8 mouse cellular contexts compared by ENCODE assay signal in genomic region chr1:180725704-180726179, GRCm38 (mm10). TPM values are rescaled to one million over a fixed set of nuclear protein-coding genes. Genes with fewer than 3 reads are reported as not detected.
A peak's percentile ranks its signal among the peaks of the same experiment; 100 is the strongest.
DNase-seq lines count a peak whose midpoint lies in the region; ATAC-seq lines count a peak whose summit lies in the region.

Gene Acbd3, plus strand, starts transcription at chr1:180726043.

- peak; percentile 91 for ATAC-seq in inflammation-experienced regulatory T-cells, adult 6 months
- ATAC-seq in megakaryocyte-erythroid progenitor cell, adult 5-6 weeks (replicated peaks; ENCODE audit: low FRiP score, low TSS enrichment, poor library complexity, severe bottlenecking) = peak; percentile 88

- DNase-seq in adipocyte (ENCODE audit: low spot score) = peak; percentile 86
- peak; percentile 95 for DNase-seq in embryo, embryonic 10 days (ENCODE audit: low spot score)
- peak; percentile 93 for DNase-seq in gastrocnemius, postnatal 14 days
- peak; percentile 88 to 95 for DNase-seq in left cerebral cortex, postnatal 10 days (ENCODE audit: extremely low spot score in 1 of 2, low spot score in 2 of 2)
- peak; percentile 92 for DNase-seq in right cerebral cortex, postnatal 25 days
- peak; percentile 90 to 93 for DNase-seq in urinary bladder, postnatal 4 days (ENCODE audit: low spot score in 2 of 2)

- intact Hi-C loops in gastrocnemius, postnatal 14 days (cut with DNase I; ENCODE audit: low total_unique reads) = loop anchor here (2.0 kb wide), 1 partner anchor 37 kb away; no protein-coding TSS in a partner anchor
- intact Hi-C loops in left cerebral cortex, postnatal 10 days (cut with DNase I) = no loop called here

RNA-seq across cellular contexts. Expression of gene Acbd3, which starts in this region (rescaled TPM):
- total RNA-seq in gastrocnemius, postnatal 14 days (2021) = 10 to 100 TPM; 15.4 to 16.9 TPM
- polyA plus RNA-seq in inflammation-experienced regulatory T-cells, adult 6 months (2017; shearing (Covaris generic)) = 10 to 100 TPM; 10.9 to 14.4 (median 14.0) TPM
- total RNA-seq in left cerebral cortex, postnatal 10 days (2021) = 10 to 100 TPM; 31.8 to 32.2 TPM
- total RNA-seq in megakaryocyte-erythroid progenitor cell, adult 5-6 weeks (2014; fragmentation: Nextera tagmentation) = 19.1 and 21.9 TPM in 2 replicates
- 42.7 and 44.4 TPM in 2 replicates for total RNA-seq in megakaryocyte-erythroid progenitor cell, adult 5-6 weeks (2017)

Comparison
In these comparisons a context has a peak if more than half of its experiments do, and no peak if none do; other contexts are left out.
1. Peak in every context shown above with its lines: DNase-seq and ATAC-seq.